Mouse (Mus musculus): Measurements from ENCODE around the gene Rsg1. TPM values are rescaled to one million over a fixed set of nuclear protein-coding genes. Genes with fewer than 3 reads are reported as not detected.

Rsg1 gene
- polyA plus RNA-seq, 1 experiment from 2014 or later, result 6.8 TPM

- H3K9me3 ChIP-seq (replicated peaks; ENCODE audit: control insufficient read depth, low read length), result no peaks in the 10 kb centered on the region
- H3K36me3 ChIP-seq (replicated peaks; ENCODE audit: control insufficient read depth, insufficient read depth, low read depth, low read length), result no peaks in the 10 kb centered on the region
- H3K4me3 ChIP-seq (ENCODE audit: low read depth, low read length), result peak overlapping the region; percentile 12; the same call in 1 of the 2 replicates
- peak overlapping the region; percentile 41 for H3K9ac ChIP-seq (replicated peaks; ENCODE audit: low read length)
- peak overlapping the region; percentile 24 for H3K4me2 ChIP-seq (ENCODE audit: low read depth, low read length)
- H3K27ac ChIP-seq (replicated peaks; ENCODE audit: low read depth, low read length), result 0 out of 2 replicates have a peak overlapping the region, but pooled peaks have one; percentile 35
- H3K4me1 ChIP-seq (ENCODE audit: control insufficient read depth, insufficient read depth, low read length), result peaks cover 13% of the 10 kb centered on the region
- WGBS, result 17% methylated on average over 9 of the region's 9 CpGs
- peaks cover 81% of the 10 kb centered on the region for H3K27me3 ChIP-seq (ENCODE audit: control insufficient read depth, insufficient read depth, low read length)
- DNase-seq (ENCODE audit: low spot score) (no peak), ATAC-seq (replicated peaks; ENCODE audit: insufficient number of reproducible peaks, low FRiP score, low TSS enrichment, low read depth) (no peak)
Measured at GRCm38 (mm10) chr4:141244931-141245425, 31.2 kb downstream of the Rsg1 start.

- Histone ChIP-seq H3K4me2 (ENCODE audit: low read depth, low read length) (no peak overlapping the region; the same call in 1 of the 2 replicates), H3K36me3 (replicated peaks; ENCODE audit: control insufficient read depth, insufficient read depth, low read depth, low read length) (no peaks in the 10 kb centered on the region), H3K9me3 (replicated peaks; ENCODE audit: control insufficient read depth, low read length) (no peaks in the 10 kb centered on the region), H3K27me3 (ENCODE audit: control insufficient read depth, insufficient read depth, low read length) (peaks cover 70% of the 10 kb centered on the region), H3K9ac (replicated peaks; ENCODE audit: low read length) (no peak overlapping the region), H3K4me1 (ENCODE audit: control insufficient read depth, insufficient read depth, low read length) (peaks cover 13% of the 10 kb centered on the region), H3K4me3 (ENCODE audit: low read depth, low read length) (no peak overlapping the region), H3K27ac (replicated peaks; ENCODE audit: low read depth, low read length) (no peak overlapping the region)
- DNase-seq (ENCODE audit: low spot score), result no peak
- WGBS, result 22% methylated on average over 24 of the region's 24 CpGs
- no peak for ATAC-seq (replicated peaks; ENCODE audit: insufficient number of reproducible peaks, low FRiP score, low TSS enrichment, low read depth)
Measured at GRCm38 (mm10) chr4:141246089-141246997, 32.6 kb downstream of the Rsg1 start.

- Histone ChIP-seq H3K27me3 (ENCODE audit: control insufficient read depth, insufficient read depth, low read length) (peaks cover 64% of the 10 kb centered on the region), H3K4me3 (ENCODE audit: low read depth, low read length) (no peak overlapping the region), H3K27ac (replicated peaks; ENCODE audit: low read depth, low read length) (no peak overlapping the region), H3K36me3 (replicated peaks; ENCODE audit: control insufficient read depth, insufficient read depth, low read depth, low read length) (no peaks in the 10 kb centered on the region), H3K9me3 (replicated peaks; ENCODE audit: control insufficient read depth, low read length) (no peaks in the 10 kb centered on the region), H3K4me2 (ENCODE audit: low read depth, low read length) (peak overlapping the region; percentile 64), H3K9ac (replicated peaks; ENCODE audit: low read length) (no peak overlapping the region), H3K4me1 (ENCODE audit: control insufficient read depth, insufficient read depth, low read length) (peaks cover 13% of the 10 kb centered on the region)
- WGBS, result 2% methylated on average over 17 of the region's 17 CpGs
- DNase-seq (ENCODE audit: low spot score) (no peak), ATAC-seq (replicated peaks; ENCODE audit: insufficient number of reproducible peaks, low FRiP score, low TSS enrichment, low read depth) (no peak)
Measured at GRCm38 (mm10) chr4:141246998-141247350, 33.2 kb downstream of the Rsg1 start.

- Histone ChIP-seq H3K4me2 (ENCODE audit: low read depth, low read length) (peak overlapping the region; percentile 64), H3K36me3 (replicated peaks; ENCODE audit: control insufficient read depth, insufficient read depth, low read depth, low read length) (no peaks in the 10 kb centered on the region), H3K9me3 (replicated peaks; ENCODE audit: control insufficient read depth, low read length) (no peaks in the 10 kb centered on the region), H3K27ac (replicated peaks; ENCODE audit: low read depth, low read length) (no peak overlapping the region), H3K27me3 (ENCODE audit: control insufficient read depth, insufficient read depth, low read length) (peaks cover 54% of the 10 kb centered on the region), H3K4me3 (ENCODE audit: low read depth, low read length) (peak overlapping the region; percentile 42), H3K9ac (replicated peaks; ENCODE audit: low read length) (no peak overlapping the region; the same call in 1 of the 2 replicates), H3K4me1 (ENCODE audit: control insufficient read depth, insufficient read depth, low read length) (peaks cover 6% of the 10 kb centered on the region)
- 1% methylated on average over 59 of the region's 60 CpGs for WGBS
- ATAC-seq (replicated peaks; ENCODE audit: insufficient number of reproducible peaks, low FRiP score, low TSS enrichment, low read depth) (peak; percentile 44), DNase-seq (ENCODE audit: low spot score) (peak; percentile 47)
Measured at GRCm38 (mm10) chr4:141247776-141248613, 34.2 kb downstream of the Rsg1 start.

- 7% methylated on average over 11 of the region's 11 CpGs for WGBS
- H3K9me3 ChIP-seq (replicated peaks; ENCODE audit: control insufficient read depth, low read length), result no peaks in the 10 kb centered on the region
- no peak; the same call in 1 of the 2 replicates for ATAC-seq (replicated peaks; ENCODE audit: insufficient number of reproducible peaks, low FRiP score, low TSS enrichment, low read depth)
- no peak for DNase-seq (ENCODE audit: low spot score)
- no peak overlapping the region for H3K9ac ChIP-seq (replicated peaks; ENCODE audit: low read length)
- H3K27ac ChIP-seq (replicated peaks; ENCODE audit: low read depth, low read length), result no peak overlapping the region
- H3K4me3 ChIP-seq (ENCODE audit: low read depth, low read length), result no peak overlapping the region
- H3K4me1 ChIP-seq (ENCODE audit: control insufficient read depth, insufficient read depth, low read length), result peaks cover 6% of the 10 kb centered on the region
- peaks cover 53% of the 10 kb centered on the region for H3K27me3 ChIP-seq (ENCODE audit: control insufficient read depth, insufficient read depth, low read length)
- H3K36me3 ChIP-seq (replicated peaks; ENCODE audit: control insufficient read depth, insufficient read depth, low read depth, low read length), result no peaks in the 10 kb centered on the region
- no peak overlapping the region for H3K4me2 ChIP-seq (ENCODE audit: low read depth, low read length)
Measured at GRCm38 (mm10) chr4:141248614-141248978, 34.8 kb downstream of the Rsg1 start.

- WGBS, result 74% methylated on average over 11 of the region's 11 CpGs
- Histone ChIP-seq H3K27me3 (ENCODE audit: control insufficient read depth, insufficient read depth, low read length) (peaks cover 50% of the 10 kb centered on the region), H3K27ac (replicated peaks; ENCODE audit: low read depth, low read length) (no peak overlapping the region), H3K4me2 (ENCODE audit: low read depth, low read length) (no peak overlapping the region), H3K9ac (replicated peaks; ENCODE audit: low read length) (no peak overlapping the region), H3K36me3 (replicated peaks; ENCODE audit: control insufficient read depth, insufficient read depth, low read depth, low read length) (no peaks in the 10 kb centered on the region), H3K9me3 (replicated peaks; ENCODE audit: control insufficient read depth, low read length) (no peaks in the 10 kb centered on the region), H3K4me3 (ENCODE audit: low read depth, low read length) (no peak overlapping the region), H3K4me1 (ENCODE audit: control insufficient read depth, insufficient read depth, low read length) (peaks cover 6% of the 10 kb centered on the region)
- DNase-seq (ENCODE audit: low spot score) (no peak), ATAC-seq (replicated peaks; ENCODE audit: insufficient number of reproducible peaks, low FRiP score, low TSS enrichment, low read depth) (no peak)
Measured at GRCm38 (mm10) chr4:141249383-141249782, 35.6 kb downstream of the Rsg1 start.

GRCm38 (mm10) chr4:141251071-141251470 is 37.3 kb downstream of the Rsg1 start:
- Histone ChIP-seq H3K4me3 (ENCODE audit: low read depth, low read length) (no peak overlapping the region), H3K4me1 (ENCODE audit: control insufficient read depth, insufficient read depth, low read length) (peaks cover 6% of the 10 kb centered on the region), H3K27ac (replicated peaks; ENCODE audit: low read depth, low read length) (no peak overlapping the region), H3K36me3 (replicated peaks; ENCODE audit: control insufficient read depth, insufficient read depth, low read depth, low read length) (no peaks in the 10 kb centered on the region), H3K9me3 (replicated peaks; ENCODE audit: control insufficient read depth, low read length) (no peaks in the 10 kb centered on the region), H3K27me3 (ENCODE audit: control insufficient read depth, insufficient read depth, low read length) (peaks cover 35% of the 10 kb centered on the region), H3K4me2 (ENCODE audit: low read depth, low read length) (no peak overlapping the region), H3K9ac (replicated peaks; ENCODE audit: low read length) (no peak overlapping the region)
- WGBS, result 72% methylated on average over 8 of the region's 8 CpGs
- no peak for DNase-seq (ENCODE audit: low spot score)
- no peak for ATAC-seq (replicated peaks; ENCODE audit: insufficient number of reproducible peaks, low FRiP score, low TSS enrichment, low read depth)

All from embryonic facial prominence, embryonic 11.5 days (tissue).